Mouse (Mus musculus) limb, embryonic 14.5 days (tissue): ENCODE measurements around the gene Syce1. TPM values are rescaled to one million over a fixed set of nuclear protein-coding genes. Genes with fewer than 3 reads are reported as not detected.

Experiments
- ATAC-seq: fragments of 200-750 bp; cut with Nextera tagmentation; 2 replicates; pipeline ENCODE4 v1.8.0; 2017; ENCODE audit warnings: low read depth, moderate number of reproducible peaks, moderate TSS enrichment; ENCODE audit not compliant: low FRiP score
- DNase-seq: peaks from one replicate; pipeline ENCODE4 v3.0.0-alpha.2; 2015; ENCODE audit warnings: low spot score
- H3K27ac ChIP-seq: fragments of 300-500 bp; sonication (generic); replicated peaks from 2 replicates; pipeline ENCODE4 v1.5.1; 2014; ENCODE audit warnings: low read depth, mild to moderate bottlenecking, low read length, moderate library complexity, mixed read lengths
- H3K27me3 ChIP-seq: fragments of 300-500 bp; sonication (generic); 2 replicates; pipeline ENCODE4 v1.6.1; 2014; ENCODE audit warnings: low read length, mixed read lengths; ENCODE audit not compliant: control insufficient read depth, insufficient read depth
- H3K36me3 ChIP-seq: fragments of 300-500 bp; sonication (generic); 2 replicates; pipeline ENCODE4 v1.6.1; 2014; ENCODE audit warnings: mild to moderate bottlenecking, low read length, moderate library complexity, mixed read lengths; ENCODE audit not compliant: control insufficient read depth, insufficient read depth
- H3K4me1 ChIP-seq: fragments of 300-500 bp; sonication (generic); 2 replicates; pipeline ENCODE4 v1.6.1; 2014; ENCODE audit warnings: antibody characterized with exemption, low read length, mixed read lengths; ENCODE audit not compliant: control insufficient read depth, insufficient read depth
- H3K4me2 ChIP-seq: fragments of 300-500 bp; sonication (generic); replicated peaks from 2 replicates; pipeline ENCODE4 v1.6.1; 2014; ENCODE audit warnings: low read depth, mild to moderate bottlenecking, low read length, moderate library complexity; ENCODE audit not compliant: severe bottlenecking
- H3K4me3 ChIP-seq: fragments of 300-500 bp; sonication (generic); replicated peaks from 2 replicates; pipeline ENCODE4 v1.5.1; 2014; ENCODE audit warnings: low read length
- H3K9ac ChIP-seq: fragments of 300-500 bp; sonication (generic); 2 replicates; pipeline ENCODE4 v1.6.1; 2014; ENCODE audit warnings: mild to moderate bottlenecking, low read depth, low read length, moderate library complexity; ENCODE audit not compliant: severe bottlenecking
- H3K9me3 ChIP-seq: fragments of 300-500 bp; sonication (generic); 2 replicates; pipeline ENCODE4 v1.6.1; 2016; ENCODE audit warnings: low read length; ENCODE audit not compliant: control insufficient read depth
- POLR2A ChIP-seq: fragments of 200-500 bp; IDR thresholded peaks from 2 replicates; pipeline ENCODE4 v1.8.0; 2012; ENCODE audit warnings: inconsistent platforms, mild to moderate bottlenecking, moderate library complexity, borderline replicate concordance; ENCODE audit not compliant: insufficient read depth, insufficient read length; ENCODE audit errors: extremely low read depth
- WGBS: fragments of 180-500 bp; shearing (Covaris S2); extraction: QIAGEN DNeasy Blood & Tissue Kit; methylation state at CpG from one replicate; pipeline ENCODE4 v1.1.7; 2014; 5-methylcytosine and 5-hydroxymethylcytosine counted together
- polyA plus RNA-seq, 2 experiments: library from polyadenylated mRNA; depleted of rRNA in 1 of 2; stranded (reverse) in 1 of 2; unstranded in 1 of 2; fragments of >200 nt; fragmentation: Nextera tagmentation in 1 of 2; extraction: Ambion mirVana in 1 of 2; gene quantifications; 2 replicates each; pipeline versions ENCODE4 v1.2.1 to v1.2.3; 2012 to 2014

Syce1 gene
- polyA plus RNA-seq, 2 experiments, result 0.39 to 0.54 TPM

GRCm38 (mm10) chr7:140820173-140820572, 32.5 kb upstream of the Syce1 start:
- no peak overlapping the region for H3K27ac ChIP-seq
- no peaks in the 10 kb centered on the region for H3K4me1 ChIP-seq
- no peak for DNase-seq
- H3K4me3 ChIP-seq, result no peak overlapping the region
- WGBS, result 69% methylated on average over 4 of the region's 4 CpGs
- no peak overlapping the region for H3K9ac ChIP-seq
- ATAC-seq, result no peak
- H3K36me3 ChIP-seq, result 0 out of 2 replicates have a peak, but pooled peaks cover 2% of the 10 kb centered on the region
- no peak overlapping the region for H3K4me2 ChIP-seq
- no peaks in the 10 kb centered on the region for H3K9me3 ChIP-seq
- no peak for TF ChIP-seq POLR2A
- no peaks in the 10 kb centered on the region for H3K27me3 ChIP-seq

GRCm38 (mm10) chr7:140812850-140813249, 25.2 kb upstream of the Syce1 start:
- WGBS, result 92% methylated on average over 12 of the region's 12 CpGs
- H3K4me2 ChIP-seq, result no peak overlapping the region
- H3K36me3 ChIP-seq, result peaks cover 6% of the 10 kb centered on the region; the same call in 1 of the 2 replicates
- H3K4me1 ChIP-seq, result no peaks in the 10 kb centered on the region
- H3K27ac ChIP-seq, result no peak overlapping the region
- no peak overlapping the region for H3K4me3 ChIP-seq
- DNase-seq, result no peak
- TF ChIP-seq POLR2A, result no peak
- ATAC-seq, result no peak
- H3K9me3 ChIP-seq, result no peaks in the 10 kb centered on the region
- no peaks in the 10 kb centered on the region for H3K27me3 ChIP-seq
- no peak overlapping the region for H3K9ac ChIP-seq

DNA sequence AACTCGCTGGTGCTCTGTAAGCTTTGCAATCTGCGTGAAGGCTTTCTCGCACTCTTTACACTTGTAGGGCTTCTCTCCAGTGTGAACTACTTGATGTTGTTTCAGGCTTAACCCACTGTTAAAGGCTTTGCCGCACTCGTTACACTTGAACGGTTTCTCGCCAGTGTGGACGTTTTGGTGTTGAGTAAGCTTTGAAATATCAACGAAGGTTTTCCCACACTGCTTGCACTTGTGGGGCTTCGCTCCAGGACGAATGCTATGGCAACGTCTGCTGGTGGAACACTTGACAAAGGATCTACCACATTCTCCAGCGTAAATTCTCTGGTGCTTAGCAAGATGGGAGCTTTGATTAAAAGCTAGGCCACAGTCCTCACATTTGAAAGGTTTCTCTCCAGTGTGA, 24.1 kb upstream of the Syce1 start:
- no peak overlapping the region for H3K27ac ChIP-seq

DNA sequence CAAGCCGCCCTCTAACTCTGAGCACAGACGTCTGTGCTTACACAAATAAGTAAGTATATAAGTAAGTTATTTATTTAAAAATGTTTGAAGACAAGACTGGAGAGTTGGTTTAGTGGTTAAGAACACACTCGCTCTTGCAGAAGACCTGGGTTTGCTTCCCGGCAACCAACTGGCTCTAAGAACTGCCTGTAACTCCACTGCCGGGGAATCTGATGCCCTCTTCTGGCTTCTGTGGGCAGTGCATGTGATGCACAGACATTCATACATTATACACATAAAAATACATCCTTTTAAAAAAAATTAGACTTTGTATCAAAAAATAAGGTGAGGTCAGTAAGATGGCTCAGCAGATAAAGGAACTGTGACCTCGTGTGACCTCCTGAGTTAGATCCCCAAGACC, 22.8 kb upstream of the Syce1 start:
- Histone ChIP-seq H3K4me1 (no peaks in the 10 kb centered on the region), H3K9ac (no peak overlapping the region), H3K36me3 (peaks cover 4% of the 10 kb centered on the region; the same call in 1 of the 2 replicates), H3K27me3 (no peaks in the 10 kb centered on the region), H3K4me3 (no peak overlapping the region), H3K9me3 (no peaks in the 10 kb centered on the region), H3K27ac (no peak overlapping the region), H3K4me2 (no peak overlapping the region)
- 92% methylated on average over 6 of the region's 6 CpGs for WGBS
- no peak for TF ChIP-seq POLR2A
- DNase-seq (no peak), ATAC-seq (no peak)

More for the DNA sequence above, 24.1 kb upstream of the Syce1 start:
- Histone ChIP-seq H3K4me1 (no peaks in the 10 kb centered on the region), H3K4me2 (no peak overlapping the region), H3K36me3 (peaks cover 4% of the 10 kb centered on the region; the same call in 1 of the 2 replicates), H3K4me3 (no peak overlapping the region), H3K27me3 (no peaks in the 10 kb centered on the region), H3K9me3 (no peaks in the 10 kb centered on the region), H3K9ac (no peak overlapping the region)
- no peak for TF ChIP-seq POLR2A
- ATAC-seq (no peak), DNase-seq (no peak)
- 87% methylated on average over 13 of the region's 13 CpGs for WGBS

DNA sequence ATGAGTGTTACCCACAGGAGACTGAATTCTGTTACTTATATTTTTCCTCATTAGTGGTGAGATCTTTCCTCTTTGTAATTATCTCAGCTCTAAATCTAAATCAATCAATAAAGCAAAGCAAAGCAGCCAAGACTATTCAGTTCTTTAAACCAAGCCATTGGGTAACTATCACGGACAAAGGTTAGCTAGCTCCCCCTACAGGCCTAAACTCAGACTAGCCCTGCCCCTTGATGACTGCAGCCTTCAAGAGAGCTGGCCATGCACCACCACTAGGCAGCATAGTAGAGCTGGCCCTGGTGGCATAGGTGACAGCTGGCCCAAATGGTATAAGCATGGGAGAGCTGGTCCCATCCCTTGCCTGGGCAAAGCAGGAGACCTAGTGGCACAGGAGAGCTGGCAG, 18.1 kb upstream of the Syce1 start:
- H3K27me3 ChIP-seq, result no peaks in the 10 kb centered on the region
- H3K4me2 ChIP-seq, result no peak overlapping the region
- H3K4me3 ChIP-seq, result no peak overlapping the region
- no peaks in the 10 kb centered on the region for H3K9me3 ChIP-seq
- no peak for TF ChIP-seq POLR2A
- WGBS, result 10% methylated on average over 1 of the region's 1 CpGs
- ATAC-seq, result no peak
- DNase-seq, result no peak
- H3K36me3 ChIP-seq, result no peaks in the 10 kb centered on the region
- H3K4me1 ChIP-seq, result no peaks in the 10 kb centered on the region
- H3K9ac ChIP-seq, result no peak overlapping the region
- no peak overlapping the region for H3K27ac ChIP-seq

DNA sequence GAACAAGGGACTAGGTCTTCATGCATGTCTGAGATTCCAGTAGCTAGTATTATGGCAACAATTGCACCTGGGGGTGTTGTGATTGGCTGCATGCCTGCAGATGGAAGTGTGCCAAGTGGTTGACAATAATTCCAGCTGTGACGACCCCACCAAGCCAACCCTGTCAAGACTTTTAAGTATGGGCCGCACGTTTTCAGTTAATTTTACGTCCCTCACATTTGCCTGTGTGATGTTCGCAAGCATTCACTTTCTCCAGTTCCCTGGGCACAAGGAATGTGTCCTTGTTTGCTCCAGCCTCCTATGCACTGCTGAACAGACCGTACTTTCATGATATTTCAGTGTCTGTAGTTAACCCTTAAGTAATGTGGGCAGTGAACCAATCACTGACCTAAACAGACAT, 15.0 kb upstream of the Syce1 start:
- 35% methylated on average over 6 of the region's 6 CpGs for WGBS
- H3K27ac ChIP-seq, result no peak overlapping the region
- no peak for DNase-seq

More for the DNA sequence above, 15.0 kb upstream of the Syce1 start:
- Histone ChIP-seq H3K4me3 (no peak overlapping the region), H3K9me3 (no peaks in the 10 kb centered on the region), H3K36me3 (no peaks in the 10 kb centered on the region), H3K4me1 (no peaks in the 10 kb centered on the region), H3K9ac (no peak overlapping the region), H3K4me2 (no peak overlapping the region), H3K27me3 (no peaks in the 10 kb centered on the region)
- no peak for ATAC-seq
- TF ChIP-seq POLR2A, result no peak
